Mouse (Mus musculus) heart, embryonic 10.5 days (tissue): Measurements from ENCODE around the gene Cnr2. TPM values are rescaled to one million over a fixed set of nuclear protein-coding genes. Genes with fewer than 3 reads are reported as not detected.

Experiments used
- DNase-seq: peaks from one replicate; pipeline ENCODE4 v3.0.0-alpha.2; 2017; ENCODE audit warnings: low spot score
- H3K27ac ChIP-seq: fragments of 300-500 bp; sonication (generic); 2 replicates; pipeline ENCODE4 v1.5.1; 2016; ENCODE audit warnings: mild to moderate bottlenecking
- H3K27me3 ChIP-seq: fragments of 300-500 bp; sonication (generic); 2 replicates; pipeline ENCODE4 v1.6.1; 2016; ENCODE audit warnings: mild to moderate bottlenecking; ENCODE audit not compliant: poor library complexity, insufficient read depth, severe bottlenecking
- H3K36me3 ChIP-seq: fragments of 300-500 bp; sonication (generic); 2 replicates; pipeline ENCODE4 v1.6.1; 2016; ENCODE audit warnings: mild to moderate bottlenecking, moderate library complexity
- H3K4me1 ChIP-seq: fragments of 300-500 bp; sonication (generic); 2 replicates; pipeline ENCODE4 v1.6.1; 2016; ENCODE audit warnings: mild to moderate bottlenecking
- H3K4me3 ChIP-seq: fragments of 300-500 bp; sonication (generic); 2 replicates; pipeline ENCODE4 v1.5.1; 2016; ENCODE audit warnings: mild to moderate bottlenecking, moderate library complexity
- H3K9me3 ChIP-seq: fragments of 300-500 bp; sonication (generic); 2 replicates; pipeline ENCODE4 v1.6.1; 2016; ENCODE audit warnings: mild to moderate bottlenecking, moderate library complexity
- WGBS: fragments of 180-500 bp; shearing (Covaris S2); methylation state at CpG from one replicate; pipeline ENCODE4 v1.1.7; 2016; 5-methylcytosine and 5-hydroxymethylcytosine counted together
- polyA plus RNA-seq: library from polyadenylated mRNA; unstranded; fragments of >200 nt; fragmentation: Nextera tagmentation; extraction: Ambion mirVana; gene quantifications from 2 replicates; pipeline ENCODE4 v1.2.1, GENCODE M21; 2016

Cnr2 gene
- polyA plus RNA-seq, 1 experiment from 2014 or later = 1.4 TPM

- Histone ChIP-seq H3K27ac (no peak overlapping the region), H3K4me3 (no peak overlapping the region), H3K9me3 (peaks cover 5% of the 10 kb centered on the region; the same call in 1 of the 2 replicates), H3K4me1 (peaks cover 24% of the 10 kb centered on the region), H3K27me3 (no peaks in the 10 kb centered on the region), H3K36me3 (peaks cover 34% of the 10 kb centered on the region)
- DNase-seq = no peak
- 84% methylated on average over 6 of the region's 6 CpGs for WGBS
These were observed 55.2 kb downstream of the Cnr2 start for GRCm38 (mm10) chr4:135950365-135950764.

GRCm38 (mm10) chr4:135951505-135951904 lies 56.3 kb downstream of the Cnr2 start:
- Histone ChIP-seq H3K4me1 (peaks cover 18% of the 10 kb centered on the region), H3K27ac (no peak overlapping the region), H3K9me3 (peaks cover 5% of the 10 kb centered on the region; the same call in 1 of the 2 replicates), H3K36me3 (peaks cover 45% of the 10 kb centered on the region), H3K4me3 (no peak overlapping the region), H3K27me3 (no peaks in the 10 kb centered on the region)
- 90% methylated on average over 3 of the region's 3 CpGs for WGBS
- no peak for DNase-seq

- peaks cover 14% of the 10 kb centered on the region for H3K4me1 ChIP-seq
- H3K9me3 ChIP-seq = peaks cover 5% of the 10 kb centered on the region; the same call in 1 of the 2 replicates
- H3K4me3 ChIP-seq = no peak overlapping the region
- H3K27ac ChIP-seq = no peak overlapping the region
- H3K27me3 ChIP-seq = no peaks in the 10 kb centered on the region
- DNase-seq = no peak
- 87% methylated on average over 3 of the region's 3 CpGs for WGBS
- H3K36me3 ChIP-seq = peaks cover 50% of the 10 kb centered on the region
These were observed 58.0 kb downstream of the Cnr2 start for GRCm38 (mm10) chr4:135953179-135953578.

GRCm38 (mm10) chr4:135954241-135954640 lies 59.0 kb downstream of the Cnr2 start:
- H3K27ac ChIP-seq = no peak overlapping the region
- DNase-seq = no peak
- H3K27me3 ChIP-seq = no peaks in the 10 kb centered on the region
- 12% methylated on average over 2 of the region's 2 CpGs for WGBS
- H3K36me3 ChIP-seq = peaks cover 58% of the 10 kb centered on the region
- H3K4me3 ChIP-seq = no peak overlapping the region
- H3K4me1 ChIP-seq = peaks cover 10% of the 10 kb centered on the region
- peaks cover 5% of the 10 kb centered on the region; the same call in 1 of the 2 replicates for H3K9me3 ChIP-seq

GRCm38 (mm10) chr4:135955886-135956285 lies 60.7 kb downstream of the Cnr2 start:
- Histone ChIP-seq H3K9me3 (peaks cover 5% of the 10 kb centered on the region; the same call in 1 of the 2 replicates), H3K36me3 (peaks cover 71% of the 10 kb centered on the region), H3K4me3 (no peak overlapping the region), H3K4me1 (peaks cover 4% of the 10 kb centered on the region; the same call in 1 of the 2 replicates), H3K27ac (no peak overlapping the region), H3K27me3 (no peaks in the 10 kb centered on the region)
- no peak for DNase-seq
- 84% methylated on average over 9 of the region's 9 CpGs for WGBS

GRCm38 (mm10) chr4:135958354-135958753 lies 63.2 kb downstream of the Cnr2 start:
- WGBS = 72% methylated on average over 8 of the region's 8 CpGs
- no peaks in the 10 kb centered on the region for H3K27me3 ChIP-seq
- H3K36me3 ChIP-seq = peaks cover 48% of the 10 kb centered on the region

GRCm38 (mm10) chr4:135960717-135961116 lies 65.5 kb downstream of the Cnr2 start:
- H3K4me3 ChIP-seq = no peak overlapping the region
- no peaks in the 10 kb centered on the region for H3K9me3 ChIP-seq
- peaks cover 40% of the 10 kb centered on the region for H3K36me3 ChIP-seq
- 27% methylated on average over 5 of the region's 5 CpGs for WGBS
- peaks cover 28% of the 10 kb centered on the region for H3K4me1 ChIP-seq
- no peak overlapping the region for H3K27ac ChIP-seq
- peak; percentile 94 for DNase-seq
- no peaks in the 10 kb centered on the region for H3K27me3 ChIP-seq

More at GRCm38 (mm10) chr4:135958354-135958753, 63.2 kb downstream of the Cnr2 start:
- Histone ChIP-seq H3K27ac (no peak overlapping the region), H3K9me3 (no peaks in the 10 kb centered on the region), H3K4me3 (no peak overlapping the region), H3K4me1 (peaks cover 12% of the 10 kb centered on the region)
- DNase-seq = no peak

- WGBS = 85% methylated on average over 5 of the region's 5 CpGs
These were observed 66.5 kb downstream of the Cnr2 start for GRCm38 (mm10) chr4:135961709-135962108.

GRCm38 (mm10) chr4:135962198-135962597 lies 67.0 kb downstream of the Cnr2 start:
- Histone ChIP-seq H3K27me3 (no peaks in the 10 kb centered on the region), H3K9me3 (no peaks in the 10 kb centered on the region), H3K36me3 (peaks cover 45% of the 10 kb centered on the region), H3K4me3 (peak overlapping the region; percentile 83; the same call in 1 of the 2 replicates), H3K27ac (peak overlapping the region; percentile 97), H3K4me1 (peaks cover 28% of the 10 kb centered on the region)
- 89% methylated on average over 7 of the region's 7 CpGs for WGBS
- DNase-seq = no peak

More at GRCm38 (mm10) chr4:135961709-135962108, 66.5 kb downstream of the Cnr2 start:
- Histone ChIP-seq H3K4me3 (no peak overlapping the region), H3K36me3 (peaks cover 40% of the 10 kb centered on the region), H3K27me3 (no peaks in the 10 kb centered on the region), H3K9me3 (no peaks in the 10 kb centered on the region), H3K27ac (no peak overlapping the region), H3K4me1 (peaks cover 28% of the 10 kb centered on the region)
- DNase-seq = no peak

GRCm38 (mm10) chr4:135962946-135963345 lies 67.8 kb downstream of the Cnr2 start:
- peaks cover 28% of the 10 kb centered on the region for H3K4me1 ChIP-seq
- DNase-seq = no peak
- peak overlapping the region; percentile 83 for H3K4me3 ChIP-seq
- H3K27ac ChIP-seq = peak overlapping the region; percentile 97
- H3K27me3 ChIP-seq = no peaks in the 10 kb centered on the region
- no peaks in the 10 kb centered on the region for H3K9me3 ChIP-seq
- peaks cover 50% of the 10 kb centered on the region for H3K36me3 ChIP-seq
- 4% methylated on average over 15 of the region's 15 CpGs for WGBS

GRCm38 (mm10) chr4:135963457-135964193 lies 68.4 kb downstream of the Cnr2 start, which contains the start of gene Gale:
Gene Gale (plus strand): TSS chr4:135963727.
- peaks cover 55% of the 10 kb centered on the region for H3K36me3 ChIP-seq
- no peaks in the 10 kb centered on the region for H3K9me3 ChIP-seq
- WGBS = under 1% methylated on average over 56 of the region's 56 CpGs
- H3K27ac ChIP-seq = peak within 1 kb of the TSS; percentile 97
- peak; percentile 98 for DNase-seq
- H3K4me3 ChIP-seq = peak within 1 kb of the TSS; percentile 83
- H3K4me1 ChIP-seq = peaks cover 33% of the 10 kb centered on the region
- no peaks in the 10 kb centered on the region for H3K27me3 ChIP-seq

GRCm38 (mm10) chr4:135964426-135964825 lies 69.2 kb downstream of the Cnr2 start:
- H3K27me3 ChIP-seq = no peaks in the 10 kb centered on the region
- peak overlapping the region; percentile 97 for H3K27ac ChIP-seq
- no peaks in the 10 kb centered on the region for H3K9me3 ChIP-seq
- 6% methylated on average over 12 of the region's 12 CpGs for WGBS
- no peak for DNase-seq
- peaks cover 55% of the 10 kb centered on the region for H3K36me3 ChIP-seq
- peaks cover 41% of the 10 kb centered on the region for H3K4me1 ChIP-seq
- H3K4me3 ChIP-seq = peak overlapping the region; percentile 83

GRCm38 (mm10) chr4:135965113-135965512 lies 69.9 kb downstream of the Cnr2 start:
- H3K4me3 ChIP-seq = 0 out of 2 replicates have a peak overlapping the region, but pooled peaks have one; percentile 83
- peaks cover 55% of the 10 kb centered on the region for H3K36me3 ChIP-seq

More at GRCm38 (mm10) chr4:135965113-135965512, 69.9 kb downstream of the Cnr2 start:
- no peaks in the 10 kb centered on the region for H3K27me3 ChIP-seq
- no peak for DNase-seq
- no peaks in the 10 kb centered on the region for H3K9me3 ChIP-seq
- 75% methylated on average over 9 of the region's 9 CpGs for WGBS
- H3K27ac ChIP-seq = no peak overlapping the region
- H3K4me1 ChIP-seq = peaks cover 44% of the 10 kb centered on the region
